Mouse (Mus musculus) midbrain, embryonic 13.5 days (tissue): Measurements from ENCODE around the gene Rgcc. TPM values are rescaled to one million over a fixed set of nuclear protein-coding genes. Genes with fewer than 3 reads are reported as not detected.

Experiments
- ATAC-seq: fragments of 200-750 bp; cut with Nextera tagmentation; 2 replicates; pipeline ENCODE4 v1.8.0; 2017; ENCODE audit warnings: mild to moderate bottlenecking, moderate TSS enrichment, moderate library complexity
- H3K27ac ChIP-seq: fragments of 300-500 bp; sonication (generic); 2 replicates; pipeline ENCODE4 v1.5.1; 2015; ENCODE audit warnings: inconsistent platforms, mild to moderate bottlenecking, moderate library complexity
- H3K27me3 ChIP-seq: fragments of 300-500 bp; sonication (generic); 2 replicates; pipeline ENCODE4 v1.6.1; 2015; ENCODE audit warnings: mild to moderate bottlenecking, inconsistent platforms
- H3K36me3 ChIP-seq: fragments of 300-500 bp; sonication (generic); 2 replicates; pipeline ENCODE4 v1.6.1; 2015; ENCODE audit warnings: mild to moderate bottlenecking, inconsistent platforms
- H3K4me1 ChIP-seq: fragments of 300-500 bp; sonication (generic); replicated peaks from 2 replicates; pipeline ENCODE4 v1.6.1; 2015; ENCODE audit warnings: inconsistent platforms
- H3K4me2 ChIP-seq: fragments of 300-500 bp; sonication (generic); replicated peaks from 2 replicates; pipeline ENCODE4 v1.6.1; 2015; ENCODE audit warnings: moderate library complexity, mild to moderate bottlenecking, inconsistent platforms
- H3K4me3 ChIP-seq: fragments of 300-500 bp; sonication (generic); replicated peaks from 2 replicates; pipeline ENCODE4 v1.5.1; 2015; ENCODE audit warnings: mild to moderate bottlenecking, inconsistent platforms
- H3K9ac ChIP-seq: fragments of 300-500 bp; sonication (generic); replicated peaks from 2 replicates; pipeline ENCODE4 v1.6.1; 2015; ENCODE audit warnings: mild to moderate bottlenecking, inconsistent platforms
- H3K9me3 ChIP-seq: fragments of 300-500 bp; sonication (generic); 2 replicates; pipeline ENCODE4 v1.6.1; 2016; ENCODE audit warnings: mild to moderate bottlenecking, inconsistent platforms
- WGBS: fragments of 180-500 bp; shearing (Covaris S2); methylation state at CpG from one replicate; pipeline ENCODE4 v1.1.7; 2015; 5-methylcytosine and 5-hydroxymethylcytosine counted together
- polyA plus RNA-seq: library from polyadenylated mRNA; unstranded; fragments of >200 nt; fragmentation: Nextera tagmentation; extraction: Ambion mirVana; gene quantifications from 2 replicates; pipeline ENCODE4 v1.2.1, GENCODE M21; 2015

Rgcc gene
- polyA plus RNA-seq, 1 experiment from 2014 or later: 13.7 TPM

GRCm38 (mm10) chr14:79256656-79257055, 44.8 kb downstream of the Rgcc start:
- no peak overlapping the region for H3K9ac ChIP-seq
- no peak overlapping the region for H3K4me3 ChIP-seq
- WGBS: 88% methylated on average over 5 of the region's 5 CpGs
- no peak overlapping the region for H3K4me2 ChIP-seq
- H3K27ac ChIP-seq: no peak overlapping the region
- no peaks in the 10 kb centered on the region for H3K4me1 ChIP-seq
- no peaks in the 10 kb centered on the region for H3K27me3 ChIP-seq
- ATAC-seq: no peak
- no peaks in the 10 kb centered on the region for H3K9me3 ChIP-seq
- H3K36me3 ChIP-seq: no peaks in the 10 kb centered on the region

GRCm38 (mm10) chr14:79255786-79256185, 45.7 kb downstream of the Rgcc start:
- WGBS: 83% methylated on average over 2 of the region's 2 CpGs

GRCm38 (mm10) chr14:79251727-79252285, 49.6 kb downstream of the Rgcc start:
- 83% methylated on average over 5 of the region's 5 CpGs for WGBS
- no peak for ATAC-seq
- no peak overlapping the region for H3K4me3 ChIP-seq
- H3K4me1 ChIP-seq: no peaks in the 10 kb centered on the region
- no peak overlapping the region for H3K9ac ChIP-seq
- no peaks in the 10 kb centered on the region for H3K27me3 ChIP-seq
- H3K4me2 ChIP-seq: no peak overlapping the region
- no peaks in the 10 kb centered on the region for H3K9me3 ChIP-seq
- no peak overlapping the region for H3K27ac ChIP-seq
- no peaks in the 10 kb centered on the region for H3K36me3 ChIP-seq

More at GRCm38 (mm10) chr14:79255786-79256185, 45.7 kb downstream of the Rgcc start:
- no peak overlapping the region for H3K9ac ChIP-seq
- H3K4me1 ChIP-seq: no peaks in the 10 kb centered on the region
- H3K4me2 ChIP-seq: no peak overlapping the region
- no peaks in the 10 kb centered on the region for H3K27me3 ChIP-seq
- ATAC-seq: no peak
- H3K27ac ChIP-seq: no peak overlapping the region
- no peak overlapping the region for H3K4me3 ChIP-seq
- H3K9me3 ChIP-seq: no peaks in the 10 kb centered on the region
- H3K36me3 ChIP-seq: no peaks in the 10 kb centered on the region

GRCm38 (mm10) chr14:79244571-79244970, 56.9 kb downstream of the Rgcc start:
- WGBS: 54% methylated on average over 3 of the region's 3 CpGs
- no peak overlapping the region for H3K4me3 ChIP-seq
- H3K27ac ChIP-seq: no peak overlapping the region
- no peak overlapping the region for H3K9ac ChIP-seq
- H3K36me3 ChIP-seq: no peaks in the 10 kb centered on the region
- no peak overlapping the region for H3K4me2 ChIP-seq
- H3K27me3 ChIP-seq: no peaks in the 10 kb centered on the region
- peaks cover 5% of the 10 kb centered on the region for H3K4me1 ChIP-seq
- no peak for ATAC-seq
- peaks cover 3% of the 10 kb centered on the region; the same call in 1 of the 2 replicates for H3K9me3 ChIP-seq

- Histone ChIP-seq H3K4me2 (no peak overlapping the region), H3K27ac (no peak overlapping the region), H3K27me3 (no peaks in the 10 kb centered on the region), H3K36me3 (no peaks in the 10 kb centered on the region), H3K4me3 (no peak overlapping the region), H3K9ac (no peak overlapping the region), H3K4me1 (peaks cover 5% of the 10 kb centered on the region), H3K9me3 (peaks cover 3% of the 10 kb centered on the region; the same call in 1 of the 2 replicates)
- 82% methylated on average over 12 of the region's 12 CpGs for WGBS
- no peak for ATAC-seq
Measured at GRCm38 (mm10) chr14:79243038-79243883, 58.2 kb downstream of the Rgcc start.

- Histone ChIP-seq H3K9me3 (peaks cover 3% of the 10 kb centered on the region; the same call in 1 of the 2 replicates), H3K36me3 (no peaks in the 10 kb centered on the region), H3K4me3 (no peak overlapping the region), H3K9ac (no peak overlapping the region), H3K27me3 (no peaks in the 10 kb centered on the region), H3K4me2 (no peak overlapping the region), H3K4me1 (peaks cover 9% of the 10 kb centered on the region), H3K27ac (no peak overlapping the region)
- no peak for ATAC-seq
Measured at GRCm38 (mm10) chr14:79242386-79242720, 59.1 kb downstream of the Rgcc start.

GRCm38 (mm10) chr14:79241656-79242385, 59.6 kb downstream of the Rgcc start:
- no peaks in the 10 kb centered on the region for H3K27me3 ChIP-seq
- H3K9me3 ChIP-seq: peaks cover 3% of the 10 kb centered on the region; the same call in 1 of the 2 replicates
- no peak for ATAC-seq
- peaks cover 9% of the 10 kb centered on the region for H3K4me1 ChIP-seq
- no peak overlapping the region for H3K27ac ChIP-seq
- no peak overlapping the region for H3K4me2 ChIP-seq
- H3K4me3 ChIP-seq: no peak overlapping the region
- no peaks in the 10 kb centered on the region for H3K36me3 ChIP-seq
- 80% methylated on average over 6 of the region's 6 CpGs for WGBS
- no peak overlapping the region for H3K9ac ChIP-seq

- ATAC-seq: no peak
- H3K36me3 ChIP-seq: no peaks in the 10 kb centered on the region
- no peak overlapping the region for H3K4me3 ChIP-seq
- no peaks in the 10 kb centered on the region for H3K27me3 ChIP-seq
- H3K9ac ChIP-seq: no peak overlapping the region
- 85% methylated on average over 4 of the region's 4 CpGs for WGBS
- peaks cover 9% of the 10 kb centered on the region for H3K4me1 ChIP-seq
- H3K27ac ChIP-seq: no peak overlapping the region
- H3K9me3 ChIP-seq: peaks cover 3% of the 10 kb centered on the region; the same call in 1 of the 2 replicates
- H3K4me2 ChIP-seq: no peak overlapping the region
Measured at GRCm38 (mm10) chr14:79241057-79241570, 60.3 kb downstream of the Rgcc start.

- 93% methylated on average over 12 of the region's 12 CpGs for WGBS
- Histone ChIP-seq H3K9me3 (peaks cover 3% of the 10 kb centered on the region; the same call in 1 of the 2 replicates), H3K27ac (no peak overlapping the region), H3K4me2 (no peak overlapping the region), H3K4me3 (no peak overlapping the region), H3K9ac (no peak overlapping the region), H3K36me3 (no peaks in the 10 kb centered on the region), H3K4me1 (peaks cover 6% of the 10 kb centered on the region), H3K27me3 (no peaks in the 10 kb centered on the region)
- no peak for ATAC-seq
Measured at GRCm38 (mm10) chr14:79239402-79239801, 62.0 kb downstream of the Rgcc start.

Other genes with a start within 250 kb of the Rgcc start
- not detected in 2 replicates for gene Zfp957, start 54.3 kb downstream of the Rgcc start, polyA plus RNA-seq
- 26.2 and 30.0 TPM in 2 replicates for gene Naa16, start 89.1 kb upstream of the Rgcc start, polyA plus RNA-seq
- 11.1 and 11.3 TPM in 2 replicates for gene Mtrf1, start 96.1 kb upstream of the Rgcc start, polyA plus RNA-seq
- gene Kbtbd7, start 124.9 kb upstream of the Rgcc start, polyA plus RNA-seq: 18.1 TPM in 2 replicates
- 1.8 and 2.3 TPM in 2 replicates for gene Kbtbd6, start 150.2 kb upstream of the Rgcc start, polyA plus RNA-seq
- 3.0 and 4.1 TPM in 2 replicates for gene Elf1, start 179.5 kb upstream of the Rgcc start, polyA plus RNA-seq
- 48.4 and 49.7 TPM in 2 replicates for gene Wbp4, start 179.9 kb upstream of the Rgcc start, polyA plus RNA-seq